Mouse (Mus musculus) kidney, embryonic 15.5 days (tissue): ENCODE data around the gene Zfp84. TPM values are rescaled to one million over a fixed set of nuclear protein-coding genes. Genes with fewer than 3 reads are reported as not detected.
"Not testable (repeated sequence)": the region's sequence is repeated elsewhere in the genome, so short reads cannot be mapped to it uniquely, and the experiment has no call there.

Experiments used
- ATAC-seq: fragments of 200-750 bp; cut with Nextera tagmentation; replicated peaks from 2 replicates; pipeline ENCODE4 v1.8.0; 2017; ENCODE audit warnings: moderate TSS enrichment; ENCODE audit not compliant: low FRiP score
- H3K27ac ChIP-seq: fragments of 300-500 bp; sonication (generic); 2 replicates; pipeline ENCODE4 v1.5.1; 2015; ENCODE audit warnings: mild to moderate bottlenecking, inconsistent platforms
- H3K27me3 ChIP-seq: fragments of 300-500 bp; sonication (generic); 2 replicates; pipeline ENCODE4 v1.6.1; 2015; ENCODE audit warnings: inconsistent platforms
- H3K36me3 ChIP-seq: fragments of 300-500 bp; sonication (generic); 2 replicates; pipeline ENCODE4 v1.6.1; 2015; ENCODE audit warnings: inconsistent platforms
- H3K4me1 ChIP-seq: fragments of 300-500 bp; sonication (generic); 2 replicates; pipeline ENCODE4 v1.6.1; 2015; ENCODE audit warnings: inconsistent platforms
- H3K4me2 ChIP-seq: fragments of 300-500 bp; sonication (generic); 2 replicates; pipeline ENCODE4 v1.6.1; 2015; ENCODE audit warnings: moderate library complexity, mild to moderate bottlenecking, inconsistent platforms
- H3K4me3 ChIP-seq: fragments of 300-500 bp; sonication (generic); replicated peaks from 2 replicates; pipeline ENCODE4 v1.5.1; 2015; ENCODE audit warnings: mild to moderate bottlenecking, inconsistent platforms
- H3K9ac ChIP-seq: fragments of 300-500 bp; sonication (generic); 2 replicates; pipeline ENCODE4 v1.6.1; 2015; ENCODE audit warnings: mild to moderate bottlenecking, inconsistent platforms
- H3K9me3 ChIP-seq: fragments of 300-500 bp; sonication (generic); replicated peaks from 2 replicates; pipeline ENCODE4 v1.6.1; 2016; ENCODE audit warnings: inconsistent platforms
- whole genome bisulfite sequencing: fragments of 180-500 bp; shearing (Covaris S2); methylation state at CpG from one replicate; pipeline ENCODE4 v1.1.7; 2015; ENCODE audit warnings: mixed read lengths; 5-methylcytosine and 5-hydroxymethylcytosine counted together
- polyA plus RNA-seq: library from polyadenylated mRNA; unstranded; fragments of >200 nt; fragmentation: Nextera tagmentation; extraction: Ambion mirVana; gene quantifications from 2 replicates; pipeline ENCODE4 v1.2.1, GENCODE M21; 2015

The Zfp84 gene
- polyA plus RNA-seq = 13.1 and 14.0 TPM in 2 replicates

DNA sequence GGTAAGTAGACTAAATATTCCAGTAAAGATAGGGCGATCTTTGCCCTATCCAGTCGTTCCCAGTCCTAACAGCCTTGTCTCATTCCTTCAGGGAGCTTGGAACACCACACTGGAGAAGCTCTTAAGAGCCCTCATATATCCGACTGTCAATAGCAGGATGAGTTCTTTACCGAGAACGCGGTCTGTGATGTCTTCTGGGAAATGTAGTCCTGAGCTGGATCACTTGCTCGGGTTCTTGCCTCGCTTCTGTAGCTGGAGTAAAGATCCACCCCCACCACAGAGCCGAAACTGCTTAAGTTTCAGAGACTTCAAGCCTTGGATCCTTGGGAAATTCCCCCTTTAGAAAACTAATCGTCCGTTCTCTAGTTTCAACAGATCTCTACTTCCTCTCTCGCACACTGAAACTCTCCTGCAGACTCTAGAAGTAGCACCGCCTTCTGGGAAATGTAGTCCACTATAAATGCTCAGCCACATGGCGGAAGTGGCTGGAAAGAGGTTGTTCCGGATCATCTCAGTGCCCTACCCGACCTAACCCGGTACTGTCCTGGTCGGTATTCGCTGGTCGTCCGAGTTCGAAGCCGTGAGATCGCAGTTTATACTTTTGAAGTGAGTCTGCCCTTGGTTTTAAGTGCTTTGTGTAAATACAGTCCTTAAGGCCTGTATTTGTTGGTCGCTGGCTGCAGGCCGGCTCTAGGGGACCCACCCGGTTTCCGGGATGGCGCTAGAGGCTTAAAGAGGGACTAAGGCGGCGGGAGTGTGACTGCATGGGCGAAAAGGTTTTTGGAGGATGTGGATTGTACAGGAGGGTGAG, at the start of gene Zfp84:
Zfp84 (plus strand) TSS at position 463 of the 811 bp plus-strand sequence.
- under 1% methylated on average over 32 of the region's 32 CpGs for whole genome bisulfite sequencing
- Histone ChIP-seq H3K9ac (peak within 1 kb of the TSS; percentile 75), H3K4me1 (peaks cover 21% of the 10 kb centered on the region), H3K36me3 (peaks cover 21% of the 10 kb centered on the region), H3K4me2 (peak within 1 kb of the TSS; percentile 66), H3K27ac (peak within 1 kb of the TSS; percentile 98), H3K9me3 (no peaks in the 10 kb centered on the region), H3K4me3 (peak within 1 kb of the TSS; percentile 87), H3K27me3 (no peaks in the 10 kb centered on the region)
- peak; percentile 94 for ATAC-seq

DNA sequence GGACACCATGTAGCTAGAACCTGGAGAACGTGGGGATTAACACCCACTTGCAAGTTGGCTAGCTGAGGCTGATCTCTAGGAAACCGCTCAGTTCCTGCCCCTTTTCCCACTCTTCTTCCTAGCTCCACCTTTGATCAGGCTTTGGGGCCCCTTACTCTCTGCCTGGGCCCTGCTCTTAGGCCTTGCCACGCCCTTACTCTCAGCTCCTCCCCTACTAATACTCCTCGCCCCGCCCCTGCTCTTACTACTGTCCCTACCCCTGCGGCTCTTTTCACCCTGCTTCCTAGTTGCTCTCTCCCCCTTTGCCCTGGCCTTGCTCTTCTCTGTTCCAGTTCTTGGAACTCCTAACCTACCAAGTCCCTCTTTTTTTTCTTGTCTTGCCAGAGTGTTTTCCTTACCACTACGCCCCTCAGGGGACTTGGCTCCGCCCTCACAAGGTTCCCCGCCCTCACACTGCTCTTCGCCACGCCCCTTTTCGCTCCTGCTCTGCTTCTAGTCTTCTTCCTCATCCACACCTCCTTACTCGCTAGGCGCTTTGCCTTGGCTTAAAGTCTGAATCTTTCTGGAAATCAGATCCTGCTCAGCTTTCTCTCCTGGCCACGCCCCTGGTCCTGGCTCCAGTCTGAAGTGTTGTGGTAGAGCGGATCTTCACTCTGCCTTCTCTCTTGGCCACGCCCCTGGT, 42.8 kb upstream of the Zfp84 start:
- H3K9me3 ChIP-seq, H3K27me3 ChIP-seq, H3K4me1 ChIP-seq, H3K4me3 ChIP-seq, H3K27ac ChIP-seq, H3K9ac ChIP-seq, H3K36me3 ChIP-seq: not testable (repeated sequence)
- H3K4me2 ChIP-seq = peak overlapping the region; percentile 41
- peak; percentile 33; the same call in 1 of the 2 replicates for ATAC-seq
- 27% methylated on average over 16 of the region's 17 CpGs for WGBS

DNA sequence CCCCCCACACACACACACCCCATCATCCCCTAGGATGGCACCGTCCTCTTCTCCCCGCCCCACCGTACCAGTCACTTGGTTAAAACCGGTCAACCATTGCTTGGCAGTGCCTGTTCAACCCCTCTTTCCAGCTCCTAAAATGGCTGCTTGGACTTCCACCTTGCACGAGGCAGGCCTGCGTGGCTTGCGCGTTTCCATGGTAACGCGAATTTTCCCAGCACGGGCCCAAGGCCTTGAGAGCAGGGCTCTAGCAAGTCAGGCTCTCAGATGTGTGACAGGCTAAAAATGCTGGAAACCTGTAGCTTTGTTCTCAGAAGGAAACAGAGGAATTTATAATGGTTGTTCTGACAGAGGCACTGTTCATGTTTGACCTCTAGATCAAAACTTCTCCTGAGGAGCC, 41.5 kb upstream of the Zfp84 start, which contains the start of gene Catsperg2:
Catsperg2 (minus strand) TSS at position 173 of the 400 bp plus-strand sequence.
- not testable (repeated sequence) for H3K27me3 ChIP-seq, H3K27ac ChIP-seq, H3K4me3 ChIP-seq, H3K4me1 ChIP-seq, H3K36me3 ChIP-seq, H3K9ac ChIP-seq
- ATAC-seq = 0 out of 2 replicates have a peak, but pooled peaks have one; percentile 9
- H3K4me2 ChIP-seq = peak within 1 kb of the TSS; percentile 41
- 55% methylated on average over 11 of the region's 11 CpGs for WGBS
- H3K9me3 ChIP-seq = peaks cover 13% of the 10 kb centered on the region; the same call in 1 of the 2 replicates

DNA sequence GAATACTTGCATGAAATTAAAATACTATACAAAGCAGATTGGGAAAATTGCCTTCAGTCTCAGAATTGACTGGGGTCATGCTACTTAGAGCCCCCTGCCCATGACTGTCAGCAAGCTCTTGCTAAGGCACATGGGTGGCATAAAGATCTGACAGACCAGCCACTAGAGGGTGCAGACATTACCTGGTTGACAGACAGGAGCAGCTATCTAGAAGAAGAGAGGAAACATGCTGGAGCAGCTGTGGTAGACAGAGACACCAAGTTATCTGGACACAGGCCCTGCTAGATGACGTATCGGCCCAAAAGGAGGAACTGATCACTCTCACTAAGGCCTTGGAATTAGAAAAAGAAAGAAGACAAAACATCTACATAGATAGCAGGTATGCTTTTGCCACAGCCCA, 40.3 kb upstream of the Zfp84 start:
- H3K9me3 ChIP-seq = peaks cover 20% of the 10 kb centered on the region; the same call in 1 of the 2 replicates
- WGBS = 90% methylated on average over 2 of the region's 2 CpGs
- H3K4me3 ChIP-seq = no peak overlapping the region
- no peak for ATAC-seq
- no peak overlapping the region for H3K27ac ChIP-seq
- no peak overlapping the region for H3K9ac ChIP-seq
- H3K27me3 ChIP-seq = no peaks in the 10 kb centered on the region
- H3K36me3 ChIP-seq = no peaks in the 10 kb centered on the region
- no peaks in the 10 kb centered on the region for H3K4me1 ChIP-seq
- H3K4me2 ChIP-seq = no peak overlapping the region

DNA sequence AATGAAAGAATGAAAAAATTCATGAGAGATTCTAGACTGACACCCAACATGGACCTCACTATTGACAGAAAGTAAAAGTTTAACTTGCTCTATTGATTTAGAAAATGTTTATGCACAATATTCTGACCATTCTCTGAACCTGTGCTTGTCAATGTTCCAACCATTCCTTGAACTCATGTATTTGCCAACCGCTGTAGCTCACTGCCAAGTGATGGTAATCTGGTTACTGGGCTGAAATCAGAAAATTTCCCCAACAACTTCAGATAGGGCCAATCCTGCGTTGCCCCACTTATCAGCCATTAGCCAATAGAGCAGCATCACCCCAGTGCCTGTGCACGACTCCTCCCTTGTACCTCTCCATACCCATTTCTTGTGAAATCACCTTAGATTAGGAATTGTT, 26.1 kb upstream of the Zfp84 start:
- Histone ChIP-seq H3K4me2 (no peak overlapping the region), H3K36me3 (no peaks in the 10 kb centered on the region), H3K4me1 (no peaks in the 10 kb centered on the region), H3K9me3 (no peaks in the 10 kb centered on the region), H3K27me3 (no peaks in the 10 kb centered on the region), H3K4me3 (no peak overlapping the region), H3K9ac (no peak overlapping the region), H3K27ac (no peak overlapping the region)
- 79% methylated on average over 3 of the region's 3 CpGs for WGBS
- ATAC-seq = no peak

DNA sequence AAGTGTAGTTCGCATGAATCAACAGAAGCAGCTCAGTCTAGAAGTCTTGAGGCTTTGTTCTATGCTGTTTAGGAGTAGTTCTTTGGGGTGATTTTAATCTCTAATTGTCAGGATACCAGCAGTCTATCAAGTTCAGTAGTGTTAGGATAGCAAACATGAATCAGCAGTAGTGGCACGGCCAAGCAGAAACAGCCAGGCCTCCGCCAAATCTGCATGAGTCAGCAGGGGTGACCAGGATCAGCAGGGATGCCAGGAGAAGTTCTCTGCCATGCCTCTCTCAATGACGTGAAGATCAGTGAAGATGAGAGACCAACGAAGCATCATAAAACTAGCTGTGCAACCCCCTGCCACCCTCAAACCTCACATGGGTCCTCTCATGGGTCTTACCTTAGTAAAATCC, 7.9 kb upstream of the Zfp84 start:
- no peaks in the 10 kb centered on the region for H3K9me3 ChIP-seq
- 0 out of 2 replicates have a peak, but pooled peaks cover 3% of the 10 kb centered on the region for H3K36me3 ChIP-seq
- ATAC-seq = no peak
- no peak overlapping the region for H3K9ac ChIP-seq
- no peaks in the 10 kb centered on the region for H3K27me3 ChIP-seq
- H3K4me3 ChIP-seq = no peak overlapping the region
- H3K4me2 ChIP-seq = no peak overlapping the region
- no peaks in the 10 kb centered on the region for H3K4me1 ChIP-seq
- no peak overlapping the region for H3K27ac ChIP-seq
- 85% methylated on average over 5 of the region's 5 CpGs for WGBS

DNA sequence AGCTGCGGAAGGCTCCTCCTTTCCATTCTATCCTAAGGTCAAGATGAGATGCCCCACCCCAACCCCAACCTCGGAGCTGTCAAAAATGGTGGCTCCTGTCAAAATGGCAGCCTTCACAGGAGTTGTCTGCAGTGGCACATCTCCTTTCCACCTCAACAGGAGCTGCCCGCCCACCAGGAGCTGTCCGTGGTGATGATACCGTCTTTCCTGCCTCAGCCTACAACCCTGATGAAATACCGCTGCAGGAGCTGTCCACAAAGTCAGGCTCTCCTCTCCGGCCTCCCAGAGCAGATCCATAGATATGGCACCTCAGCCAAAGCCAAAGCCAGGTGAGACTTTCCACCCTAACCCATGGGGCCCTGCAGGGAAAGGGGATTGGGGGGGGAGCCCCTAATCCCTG, 3.6 kb upstream of the Zfp84 start:
- WGBS = 80% methylated on average over 7 of the region's 7 CpGs
- ATAC-seq = no peak
- no peak overlapping the region for H3K9ac ChIP-seq

DNA sequence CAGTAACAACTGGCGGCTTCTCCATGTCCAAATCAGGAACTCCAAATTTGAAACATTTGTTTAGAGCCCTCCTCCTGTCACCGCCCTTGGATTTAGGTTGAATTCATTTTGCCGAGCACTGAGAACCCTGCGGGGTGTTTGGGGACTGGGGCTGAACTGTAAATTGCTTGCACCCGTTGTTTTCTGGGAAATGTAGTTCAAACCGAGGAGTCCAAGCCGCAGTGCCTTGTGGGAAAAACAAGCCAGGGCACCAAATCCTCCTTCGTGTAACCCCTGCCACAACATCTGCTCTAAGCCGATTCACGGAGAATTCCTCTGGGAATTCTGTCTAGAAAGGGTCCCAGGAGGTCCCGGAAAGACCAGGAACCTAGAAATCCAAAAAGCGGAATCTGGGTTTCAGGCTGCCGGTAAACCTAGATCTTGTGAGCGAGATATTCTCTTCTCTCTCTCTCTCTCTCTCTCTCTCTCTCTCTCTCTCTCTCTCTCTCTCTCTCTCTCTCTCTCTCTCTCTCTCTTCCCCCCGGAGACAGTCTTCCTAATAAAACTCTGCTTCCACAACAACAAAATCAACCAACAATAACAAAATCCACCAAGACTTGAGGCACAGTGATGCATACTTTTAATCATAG, 1.2 kb upstream of the Zfp84 start:
- H3K9ac ChIP-seq = peak overlapping the region; percentile 56
- H3K9me3 ChIP-seq = no peaks in the 10 kb centered on the region
- 2% methylated on average over 15 of the region's 15 CpGs for WGBS
- peak overlapping the region; percentile 66 for H3K4me2 ChIP-seq
- H3K27ac ChIP-seq = peak overlapping the region; percentile 80
- H3K4me1 ChIP-seq = peaks cover 19% of the 10 kb centered on the region
- ATAC-seq = peak; percentile 55
- peaks cover 14% of the 10 kb centered on the region for H3K36me3 ChIP-seq
- peak overlapping the region; percentile 87 for H3K4me3 ChIP-seq
- H3K27me3 ChIP-seq = no peaks in the 10 kb centered on the region

More for the DNA sequence above, 3.6 kb upstream of the Zfp84 start:
- 0 out of 2 replicates have a peak, but pooled peaks cover 3% of the 10 kb centered on the region for H3K36me3 ChIP-seq
- no peak overlapping the region for H3K4me2 ChIP-seq
- no peaks in the 10 kb centered on the region for H3K9me3 ChIP-seq
- H3K27me3 ChIP-seq = no peaks in the 10 kb centered on the region
- no peak overlapping the region for H3K4me3 ChIP-seq
- H3K4me1 ChIP-seq = peaks cover 15% of the 10 kb centered on the region
- H3K27ac ChIP-seq = no peak overlapping the region

DNA sequence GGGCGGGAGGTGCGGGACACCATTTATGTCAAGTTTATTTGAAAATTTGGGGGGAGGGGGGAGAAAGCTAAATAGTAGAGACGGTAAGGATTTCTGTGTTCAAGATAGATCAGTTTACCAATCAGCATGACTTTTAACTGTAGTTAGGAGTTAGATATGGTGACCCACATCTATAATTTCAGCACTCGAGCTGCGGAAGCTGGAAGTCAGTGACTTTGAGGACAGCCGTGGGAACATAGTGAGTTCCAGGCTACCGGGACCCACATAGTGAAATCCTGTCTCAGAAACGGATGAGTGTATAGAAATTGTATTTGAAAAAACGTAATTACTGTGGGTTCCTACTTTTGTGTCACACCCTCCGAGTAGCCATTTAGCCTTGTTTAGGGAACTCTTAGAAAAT, 628 bp downstream of the Zfp84 start:
- peak overlapping the region; percentile 87 for H3K4me3 ChIP-seq
- H3K36me3 ChIP-seq = peaks cover 28% of the 10 kb centered on the region
- no peak for ATAC-seq
- H3K9ac ChIP-seq = peak overlapping the region; percentile 75
- H3K9me3 ChIP-seq = no peaks in the 10 kb centered on the region
- WGBS = 5% methylated on average over 10 of the region's 10 CpGs
- H3K27me3 ChIP-seq = no peaks in the 10 kb centered on the region
- peak overlapping the region; percentile 98 for H3K27ac ChIP-seq
- peak overlapping the region; percentile 66 for H3K4me2 ChIP-seq
- H3K4me1 ChIP-seq = peaks cover 28% of the 10 kb centered on the region

DNA sequence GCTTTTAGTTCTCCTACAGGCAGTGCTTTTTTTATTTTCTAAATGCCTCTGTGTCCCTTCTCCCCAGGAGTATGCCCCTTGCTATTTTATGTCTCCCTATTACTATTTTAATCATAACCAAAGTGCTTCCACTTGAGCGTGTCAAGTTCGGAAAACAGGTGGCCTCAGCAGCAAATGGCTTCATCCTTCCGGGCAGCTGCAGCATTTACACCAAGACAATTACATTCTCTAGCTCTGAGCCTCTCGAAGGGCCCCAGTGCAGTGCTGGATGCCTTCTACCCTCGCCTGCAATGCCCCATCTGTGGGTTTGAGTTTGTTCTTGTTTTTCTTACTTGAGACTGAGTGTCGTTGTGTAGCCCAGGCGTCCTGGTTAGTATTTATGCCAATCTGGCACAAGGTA, 5.2 kb downstream of the Zfp84 start:
- Histone ChIP-seq H3K27ac (0 out of 2 replicates have a peak overlapping the region, but pooled peaks have one; percentile 24), H3K4me2 (no peak overlapping the region), H3K4me3 (no peak overlapping the region), H3K9me3 (no peaks in the 10 kb centered on the region), H3K9ac (no peak overlapping the region), H3K36me3 (peaks cover 73% of the 10 kb centered on the region), H3K27me3 (no peaks in the 10 kb centered on the region), H3K4me1 (peaks cover 30% of the 10 kb centered on the region)
- WGBS = 83% methylated on average over 7 of the region's 7 CpGs
- ATAC-seq = no peak

DNA sequence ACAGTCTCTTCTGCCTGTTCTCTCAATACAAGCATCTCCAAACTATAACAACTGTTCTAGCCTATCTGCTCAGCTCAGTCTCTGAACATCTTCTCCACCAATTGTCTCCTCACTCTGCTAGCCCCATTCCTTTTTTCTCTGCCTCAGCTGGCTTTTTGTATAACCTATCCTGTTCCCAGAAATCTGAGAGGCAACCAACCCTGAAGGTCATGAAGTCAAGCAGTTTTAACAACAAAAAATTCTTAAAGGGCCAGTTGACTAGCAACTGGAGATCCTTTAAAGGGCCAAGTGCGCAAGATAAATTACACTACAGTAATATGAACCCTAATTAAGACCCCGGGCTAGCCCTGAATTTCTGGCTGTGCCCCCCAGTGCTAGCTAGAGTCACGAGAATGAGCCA, 6.0 kb downstream of the Zfp84 start:
- Histone ChIP-seq H3K27ac (peak overlapping the region; percentile 63; the same call in 1 of the 2 replicates), H3K9me3 (no peaks in the 10 kb centered on the region), H3K4me1 (peaks cover 26% of the 10 kb centered on the region), H3K9ac (no peak overlapping the region), H3K27me3 (no peaks in the 10 kb centered on the region), H3K4me2 (no peak overlapping the region), H3K36me3 (peaks cover 82% of the 10 kb centered on the region), H3K4me3 (no peak overlapping the region)
- no peak for ATAC-seq
- 72% methylated on average over 3 of the region's 3 CpGs for WGBS

DNA sequence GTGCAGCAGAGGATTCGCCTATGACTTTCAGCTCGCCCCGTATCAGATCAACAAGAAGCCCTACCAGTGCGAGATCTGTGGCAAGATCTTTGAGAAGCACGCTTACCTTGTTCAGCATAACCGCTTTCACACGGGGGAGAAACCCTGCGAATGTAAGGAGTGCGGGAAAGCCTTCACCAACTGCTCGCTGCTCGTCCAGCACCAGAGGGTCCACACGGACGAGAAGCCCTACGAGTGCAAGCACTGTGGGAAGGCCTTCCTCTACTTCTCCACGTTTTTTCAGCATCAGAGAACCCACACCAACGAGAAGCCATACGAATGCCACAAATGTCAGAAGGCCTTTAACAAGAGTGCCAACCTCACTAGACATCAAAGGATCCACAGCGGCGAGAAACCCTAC, 8.2 kb downstream of the Zfp84 start:
- H3K27ac ChIP-seq = no peak overlapping the region
- ATAC-seq = no peak
- no peak overlapping the region for H3K4me3 ChIP-seq
- no peaks in the 10 kb centered on the region for H3K9me3 ChIP-seq
- H3K27me3 ChIP-seq = no peaks in the 10 kb centered on the region
- peaks cover 89% of the 10 kb centered on the region for H3K36me3 ChIP-seq
- WGBS = 94% methylated on average over 19 of the region's 19 CpGs
- H3K4me1 ChIP-seq = peaks cover 18% of the 10 kb centered on the region
- no peak overlapping the region for H3K9ac ChIP-seq
- no peak overlapping the region for H3K4me2 ChIP-seq
